Mouse (Mus musculus) gastrocnemius, adult 2 months (tissue): ENCODE measurements at regions not wholly inside any gene's neighbourhood (a gene's known extent, or its start where the extent isn't known, plus 50 kb on each side); places are given as distances from the start of the nearest gene placed in this dataset. TPM values are rescaled to one million over a fixed set of nuclear protein-coding genes. Genes with fewer than 3 reads are reported as not detected.

ENCODE experiments used
- DNase-seq: peaks from one replicate; pipeline ENCODE4 v3.0.0; 2022
- H3K27ac ChIP-seq: fragments of 200-600 bp; 2 replicates; pipeline ENCODE4 v1.8.1; 2022; ENCODE audit warnings: mild to moderate bottlenecking
- H3K4me3 ChIP-seq: fragments of 200-600 bp; 2 replicates; pipeline ENCODE4 v1.8.1; 2022; ENCODE audit warnings: mild to moderate bottlenecking, moderate library complexity
- CTCF ChIP-seq: fragments of 200-600 bp; IDR thresholded peaks from 2 replicates; pipeline ENCODE4 v1.8.1; 2022; ENCODE audit warnings: antibody characterized with exemption, mild to moderate bottlenecking, moderate library complexity
- intact Hi-C: fragments of 180-260 bp; cut with DNase I; formaldehyde crosslinking; loops from one replicate; pipeline ENCODE4 v1.15.1; 2025
- microRNA-seq: library from miRNA; unstranded; fragments of <30 nt; microRNA quantifications from one replicate; pipeline ENCODE4 v1.2.0, GENCODE M21; 2021

DNA sequence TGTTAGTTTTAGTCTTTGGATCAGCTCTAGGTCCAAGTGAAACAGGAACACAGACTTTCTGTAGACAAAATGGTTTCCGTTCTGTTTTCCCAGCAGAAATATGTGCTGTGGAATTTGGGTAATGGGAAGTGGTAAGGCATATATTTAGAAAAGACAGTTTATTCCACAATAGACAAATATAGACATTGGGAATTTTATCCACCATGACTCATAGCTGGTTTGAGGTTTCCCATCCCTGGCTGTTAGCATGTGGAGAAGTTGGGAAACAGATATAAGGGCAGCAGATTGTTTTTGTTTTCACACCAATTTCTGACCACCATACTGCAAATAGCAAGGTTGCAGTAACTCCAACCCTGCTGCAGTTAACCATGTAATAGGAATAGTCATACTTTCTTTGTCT is 385.0 kb upstream of the Adam34 start:
- H3K4me3 ChIP-seq = no peak overlapping the region
- intact Hi-C loops = no loop called here
- no peak overlapping the region for H3K27ac ChIP-seq
- DNase-seq = no peak
- TF ChIP-seq CTCF = no peak

DNA sequence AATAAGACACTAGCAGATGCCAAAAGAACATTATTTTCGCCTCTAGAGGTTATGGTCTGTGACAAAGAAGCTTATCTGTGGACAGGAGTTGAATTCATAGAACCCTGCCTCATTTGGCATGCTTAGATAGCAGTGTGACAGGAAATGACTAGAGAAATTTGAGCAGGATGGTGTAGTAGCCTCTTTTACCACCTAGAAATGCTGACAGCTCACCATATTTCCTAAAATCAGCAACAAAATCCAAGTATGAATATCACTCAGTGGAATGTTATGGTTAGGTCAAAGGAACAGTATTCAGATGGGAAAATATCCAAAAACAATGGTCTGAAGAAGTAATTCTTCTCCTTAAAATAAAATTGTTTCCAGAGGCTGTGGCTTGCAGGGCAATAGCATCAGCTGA is 383.6 kb upstream of the Adam34 start:
- H3K4me3 ChIP-seq = no peak overlapping the region
- H3K27ac ChIP-seq = no peak overlapping the region
- no peak for DNase-seq
- intact Hi-C loops = no loop called here
- no peak for TF ChIP-seq CTCF

DNA sequence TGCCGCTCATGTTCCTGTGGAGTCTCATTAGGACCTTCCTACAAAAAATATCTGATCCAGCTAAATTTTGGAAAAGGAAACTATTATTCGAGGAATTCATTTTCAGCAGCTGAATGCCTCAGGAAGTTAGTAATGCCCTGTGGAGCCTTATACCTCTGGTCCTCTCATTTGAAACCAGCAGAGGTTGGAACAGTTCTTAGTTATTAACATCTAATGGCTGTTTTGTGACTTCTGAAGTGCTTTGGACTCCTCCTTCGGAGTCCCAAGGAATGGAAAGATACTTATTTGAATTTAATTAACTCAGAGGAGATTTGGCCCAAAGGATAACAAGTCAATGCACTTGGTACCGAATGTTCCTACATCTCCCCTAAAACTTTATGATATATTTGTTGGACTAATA is 372.2 kb upstream of the Adam34 start:
- H3K4me3 ChIP-seq = no peak overlapping the region
- DNase-seq = no peak

DNA sequence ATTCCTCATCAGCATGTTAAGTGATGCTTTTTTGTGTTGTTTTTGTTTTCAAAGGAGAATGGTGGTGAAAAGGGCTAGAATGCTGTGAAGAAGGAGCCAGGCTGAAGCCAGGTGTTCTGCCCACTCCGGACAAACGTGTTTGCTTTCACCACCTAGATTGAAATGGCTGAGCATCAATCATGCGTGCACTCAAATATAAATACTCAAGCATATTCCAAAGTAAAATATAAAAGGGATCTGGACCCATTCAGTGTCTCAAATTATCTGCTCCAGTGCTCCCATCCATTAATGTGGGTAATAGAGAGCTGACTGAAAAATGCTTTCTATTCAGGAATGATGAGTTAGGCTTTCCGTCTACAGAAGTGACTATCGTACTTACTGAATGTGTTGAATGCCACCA is 349.0 kb upstream of the Adam34 start:
- H3K4me3 ChIP-seq = no peak overlapping the region
- no peak for TF ChIP-seq CTCF
- intact Hi-C loops = no loop called here
- H3K27ac ChIP-seq = no peak overlapping the region
- no peak for DNase-seq

More for the DNA sequence above, 372.2 kb upstream of the Adam34 start:
- TF ChIP-seq CTCF = no peak
- intact Hi-C loops = no loop called here
- no peak overlapping the region for H3K27ac ChIP-seq

DNA sequence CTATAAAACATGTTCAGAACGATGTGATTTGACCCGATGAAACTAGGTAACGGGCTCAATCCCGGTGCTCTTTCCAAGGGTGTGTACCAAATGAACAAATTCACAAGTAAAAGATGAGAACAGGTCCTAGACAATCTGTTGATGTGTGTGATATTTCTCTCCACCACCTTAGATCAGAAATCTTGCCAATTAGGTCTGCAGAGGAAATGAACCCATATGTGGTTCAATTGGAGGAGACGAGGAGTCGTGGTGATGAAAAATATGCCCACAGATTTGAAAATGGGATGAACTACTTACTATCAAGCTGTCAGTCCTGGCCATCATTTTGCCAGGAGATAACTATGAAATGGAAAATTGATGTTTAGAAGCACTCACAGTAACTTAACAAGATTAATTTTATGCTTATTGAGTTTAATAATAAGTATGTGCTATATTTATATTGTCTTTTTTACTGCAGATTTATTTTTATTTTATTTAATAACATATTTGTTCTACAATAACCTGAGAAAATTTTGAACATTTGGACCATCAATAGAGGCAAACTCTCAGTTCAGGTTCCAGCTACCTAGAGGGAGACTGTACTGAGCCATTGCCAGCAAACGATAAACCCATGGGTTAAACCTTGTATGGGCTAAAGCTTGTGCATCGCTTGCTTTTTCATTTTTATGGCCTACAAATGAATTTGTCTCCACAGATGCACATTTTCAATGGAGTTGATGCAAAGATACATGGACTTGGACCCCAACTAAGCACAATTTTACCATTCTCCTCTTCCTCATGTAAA is 332.9 kb upstream of the Adam34 start:
- no peak for TF ChIP-seq CTCF

DNA sequence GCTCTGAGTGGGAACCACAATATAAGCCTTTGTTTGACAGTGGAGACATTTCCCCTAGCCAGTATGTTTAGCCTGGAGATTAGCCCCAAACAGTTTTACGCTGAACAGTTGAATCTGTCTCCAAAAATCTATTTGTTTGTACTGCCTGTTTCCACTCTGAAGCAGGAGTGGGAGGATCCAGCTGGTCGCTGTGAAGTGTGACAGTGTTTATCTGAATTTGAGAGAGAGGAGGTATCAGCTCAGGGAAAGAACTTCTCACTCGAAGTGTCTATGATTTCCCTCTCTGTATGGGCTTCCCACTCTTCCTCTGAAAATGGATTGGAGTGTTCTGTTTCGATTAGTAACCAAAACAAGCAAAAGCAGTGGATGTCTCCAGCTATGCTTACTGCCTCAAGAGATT is 324.4 kb upstream of the Adam34 start:
- no peak for DNase-seq
- H3K27ac ChIP-seq = no peak overlapping the region
- no peak overlapping the region for H3K4me3 ChIP-seq
- intact Hi-C loops = no loop called here
- no peak for TF ChIP-seq CTCF

More for the DNA sequence above, 332.9 kb upstream of the Adam34 start:
- intact Hi-C loops = no loop called here
- no peak for DNase-seq
- no peak overlapping the region for H3K4me3 ChIP-seq
- H3K27ac ChIP-seq = no peak overlapping the region

DNA sequence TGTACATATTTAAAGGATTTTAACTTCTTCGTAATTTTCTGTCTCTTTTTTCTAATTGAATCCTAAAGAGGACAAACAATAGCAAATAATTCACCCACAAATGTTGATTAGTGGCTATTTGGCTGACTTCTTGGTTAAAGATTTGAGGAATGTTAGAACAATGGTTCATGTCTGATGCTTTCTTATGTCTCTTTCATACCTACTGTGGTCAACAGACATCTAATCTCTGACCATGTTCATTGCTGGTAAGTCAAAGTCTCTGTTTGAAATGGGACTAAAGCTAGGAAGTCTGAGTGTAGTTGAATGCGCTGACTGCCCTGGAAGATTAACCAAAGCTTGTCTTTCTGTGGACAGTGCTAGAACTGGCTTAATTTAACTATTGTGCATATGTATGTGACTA is 321.5 kb upstream of the Adam34 start:
- H3K27ac ChIP-seq = no peak overlapping the region
- no peak for DNase-seq
- no peak overlapping the region for H3K4me3 ChIP-seq
- intact Hi-C loops = no loop called here
- TF ChIP-seq CTCF = no peak

DNA sequence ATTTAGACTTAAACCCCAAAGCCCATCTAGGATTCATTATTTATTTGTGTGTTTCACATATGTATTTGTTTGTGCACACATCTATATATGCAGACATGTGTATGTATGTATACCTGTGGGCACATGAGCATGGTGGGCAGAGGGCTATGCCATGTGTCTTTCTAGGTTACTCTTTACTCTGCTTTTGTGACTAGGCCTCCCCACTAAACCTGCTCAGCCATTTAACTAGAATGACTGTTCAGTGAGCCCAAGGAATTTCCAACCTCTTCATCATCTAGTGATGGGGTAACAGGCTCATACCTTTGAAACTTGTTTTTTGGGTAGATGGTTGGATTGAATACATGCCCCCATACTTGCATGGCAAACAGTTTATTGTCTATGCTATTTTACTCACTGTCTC is 321.1 kb upstream of the Adam34 start:
- no peak for DNase-seq
- H3K27ac ChIP-seq = no peak overlapping the region
- no peak for TF ChIP-seq CTCF
- no peak overlapping the region for H3K4me3 ChIP-seq
- intact Hi-C loops = no loop called here

DNA sequence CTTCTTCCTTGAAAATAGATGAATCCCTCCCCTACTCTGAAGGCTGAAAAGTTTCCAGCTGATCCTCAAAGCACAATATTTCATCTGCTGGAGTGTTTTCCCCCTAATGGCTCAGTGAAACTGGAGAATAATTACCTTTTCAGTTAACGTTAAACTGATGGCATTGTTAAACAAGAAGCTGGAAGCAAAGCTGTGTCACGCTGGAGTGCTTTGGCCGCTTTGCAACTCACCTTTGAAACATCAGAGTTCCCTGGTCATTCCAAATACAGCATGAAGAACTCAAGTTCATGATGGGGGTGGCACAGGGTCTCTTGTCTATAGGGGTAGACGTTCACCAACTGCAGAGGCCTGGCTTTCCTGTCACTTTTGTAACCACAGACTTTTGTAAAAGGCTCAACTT is 317.9 kb upstream of the Adam34 start:
- no peak for TF ChIP-seq CTCF
- H3K4me3 ChIP-seq = no peak overlapping the region
- DNase-seq = no peak
- no peak overlapping the region for H3K27ac ChIP-seq
- intact Hi-C loops = no loop called here

DNA sequence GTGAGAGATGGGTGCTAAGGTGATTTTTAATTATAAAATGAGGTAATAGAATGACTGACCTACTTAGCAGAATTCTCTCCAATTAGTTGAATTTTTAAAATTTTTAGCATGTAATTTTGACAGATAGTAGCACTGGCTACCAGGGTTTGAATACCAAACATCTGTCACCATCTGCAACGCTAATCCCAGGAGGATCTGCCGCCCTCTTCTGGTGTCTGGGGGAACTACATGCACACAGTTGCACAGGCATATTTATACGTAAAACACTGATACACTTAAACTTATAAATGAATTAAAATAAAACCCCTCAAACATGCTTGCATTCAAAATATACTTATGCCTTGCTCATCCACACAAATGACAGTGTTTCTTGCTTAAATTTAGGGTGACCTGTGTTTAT is 316.1 kb upstream of the Adam34 start:
- no peak overlapping the region for H3K4me3 ChIP-seq
- peak; percentile 57 for TF ChIP-seq CTCF
- H3K27ac ChIP-seq = no peak overlapping the region
- peak; percentile 18 for DNase-seq
- intact Hi-C loops = no loop called here

DNA sequence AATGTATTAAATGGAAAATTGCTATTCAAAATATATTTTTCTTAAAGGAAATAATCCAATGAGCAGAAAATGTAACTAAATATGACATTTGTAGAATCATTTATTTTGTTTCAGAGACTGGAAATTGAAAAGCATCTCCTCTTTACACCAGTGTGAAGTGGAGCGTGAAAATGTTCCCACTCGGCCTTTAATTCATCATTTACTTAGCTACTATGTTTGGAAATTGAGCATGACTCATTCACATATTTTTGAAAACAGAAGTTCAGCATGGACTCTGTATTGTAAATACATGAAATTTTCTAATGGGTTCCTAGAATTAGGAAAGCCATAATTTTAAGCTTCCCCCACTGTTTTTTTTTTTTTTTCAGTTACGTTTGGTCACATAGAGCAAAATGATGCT is 314.2 kb upstream of the Adam34 start:
- no peak for TF ChIP-seq CTCF
- H3K27ac ChIP-seq = no peak overlapping the region
- no peak for DNase-seq
- intact Hi-C loops = no loop called here
- H3K4me3 ChIP-seq = no peak overlapping the region

Small RNA genes in the stretch of these regions (microRNA-seq; reads per million reads assigned to microRNA genes)
- gene Gm24591 = not detected
